Mouse (Mus musculus) kidney, embryonic 14.5 days (tissue): ENCODE results near the gene Atl2. TPM values are rescaled to one million over a fixed set of nuclear protein-coding genes. Genes with fewer than 3 reads are reported as not detected.

Source experiments
- ATAC-seq: fragments of 200-750 bp; cut with Nextera tagmentation; 2 replicates; pipeline ENCODE4 v1.8.0; 2017; ENCODE audit warnings: moderate number of reproducible peaks, mild to moderate bottlenecking, moderate TSS enrichment, moderate library complexity; ENCODE audit not compliant: low FRiP score, low TSS enrichment
- H3K27ac ChIP-seq: fragments of 300-500 bp; sonication (generic); 2 replicates; pipeline ENCODE4 v1.5.1; 2014; ENCODE audit warnings: low read depth, mild to moderate bottlenecking, low read length, moderate library complexity, mixed read lengths
- H3K27me3 ChIP-seq: fragments of 300-500 bp; sonication (generic); 2 replicates; pipeline ENCODE4 v1.6.1; 2014; ENCODE audit warnings: mild to moderate bottlenecking, low read length; ENCODE audit not compliant: control insufficient read depth, insufficient read depth
- H3K36me3 ChIP-seq: fragments of 300-500 bp; sonication (generic); 2 replicates; pipeline ENCODE4 v1.6.1; 2014; ENCODE audit warnings: low read length, mixed read lengths; ENCODE audit not compliant: control insufficient read depth, insufficient read depth
- H3K4me1 ChIP-seq: fragments of 300-500 bp; sonication (generic); 2 replicates; pipeline ENCODE4 v1.6.1; 2014; ENCODE audit warnings: low read length, mixed read lengths; ENCODE audit not compliant: control insufficient read depth, insufficient read depth
- H3K4me2 ChIP-seq: fragments of 300-500 bp; sonication (generic); replicated peaks from 2 replicates; pipeline ENCODE4 v1.6.1; 2014; ENCODE audit warnings: low read depth, mild to moderate bottlenecking, low read length
- H3K4me3 ChIP-seq: fragments of 300-500 bp; sonication (generic); 2 replicates; pipeline ENCODE4 v1.5.1; 2014; ENCODE audit warnings: mild to moderate bottlenecking, low read length
- H3K9ac ChIP-seq: fragments of 300-500 bp; sonication (generic); 2 replicates; pipeline ENCODE4 v1.6.1; 2014; ENCODE audit warnings: low read depth, mild to moderate bottlenecking, low read length, moderate library complexity
- H3K9me3 ChIP-seq: fragments of 300-500 bp; sonication (generic); 2 replicates; pipeline ENCODE4 v1.6.1; 2016; ENCODE audit warnings: low read length; ENCODE audit not compliant: control insufficient read depth
- WGBS: fragments of 180-500 bp; shearing (Covaris S2); extraction: QIAGEN DNeasy Blood & Tissue Kit; methylation state at CpG from one replicate; pipeline ENCODE4 v1.1.7; 2014; 5-methylcytosine and 5-hydroxymethylcytosine counted together
- polyA plus RNA-seq: library from polyadenylated mRNA; unstranded; fragments of >200 nt; fragmentation: Nextera tagmentation; extraction: Ambion mirVana; gene quantifications from 2 replicates; pipeline ENCODE4 v1.2.1, GENCODE M21; 2014

The Atl2 gene
- polyA plus RNA-seq, 1 experiment from 2014 or later = 41.8 TPM

DNA sequence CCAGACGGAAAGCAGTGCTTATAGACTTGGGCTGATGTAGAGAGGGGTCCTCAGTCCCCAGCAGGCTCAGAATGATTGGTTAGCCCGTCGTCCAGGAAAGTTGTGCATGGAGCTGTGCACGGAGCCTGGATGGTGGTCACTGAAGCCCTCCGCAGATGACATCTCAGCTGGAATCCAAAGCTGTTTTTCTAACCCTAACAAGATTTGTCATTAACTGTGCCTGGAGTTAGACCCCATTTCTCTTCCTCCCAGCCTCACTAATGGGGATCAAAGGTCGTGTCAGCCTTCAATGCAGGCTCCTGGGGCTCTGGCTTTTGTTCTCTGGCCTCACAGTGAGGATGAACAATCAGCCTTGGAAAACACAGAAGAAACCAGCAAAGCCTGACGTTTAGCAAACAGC lies 77.9 kb downstream of the Atl2 start:
- Histone ChIP-seq H3K27me3 (no peaks in the 10 kb centered on the region), H3K4me2 (no peak overlapping the region), H3K4me1 (peaks cover 18% of the 10 kb centered on the region), H3K9me3 (no peaks in the 10 kb centered on the region), H3K4me3 (no peak overlapping the region), H3K9ac (no peak overlapping the region), H3K36me3 (no peaks in the 10 kb centered on the region), H3K27ac (peak overlapping the region; percentile 3; the same call in 1 of the 2 replicates)
- peak; percentile 83; the same call in 1 of the 2 replicates for ATAC-seq
- WGBS = 7% methylated on average over 7 of the region's 7 CpGs

DNA sequence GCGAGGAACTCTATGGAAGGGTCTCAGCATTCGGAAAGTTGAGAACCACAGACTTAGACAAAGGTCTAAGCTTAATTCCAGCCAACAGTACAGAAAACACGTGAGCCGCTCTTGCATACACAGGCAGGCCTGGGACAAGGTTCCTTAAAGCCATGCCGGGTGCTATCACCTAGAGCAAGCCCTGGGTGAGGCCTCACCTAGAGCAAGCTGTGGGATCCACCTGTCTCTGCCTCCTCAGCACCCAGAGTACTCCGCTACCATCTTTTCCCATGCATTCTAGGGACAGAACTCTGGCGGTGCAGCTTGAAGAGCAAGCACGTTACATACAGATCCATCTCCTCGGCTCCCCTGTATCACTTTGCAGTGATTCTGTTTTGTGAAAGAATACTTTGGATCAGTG lies 78.4 kb downstream of the Atl2 start:
- 73% methylated on average over 9 of the region's 9 CpGs for WGBS
- Histone ChIP-seq H3K36me3 (no peaks in the 10 kb centered on the region), H3K27me3 (no peaks in the 10 kb centered on the region), H3K4me1 (peaks cover 18% of the 10 kb centered on the region), H3K4me2 (no peak overlapping the region), H3K27ac (no peak overlapping the region), H3K4me3 (no peak overlapping the region), H3K9me3 (no peaks in the 10 kb centered on the region), H3K9ac (no peak overlapping the region)
- ATAC-seq = 0 out of 2 replicates have a peak, but pooled peaks have one; percentile 20

DNA sequence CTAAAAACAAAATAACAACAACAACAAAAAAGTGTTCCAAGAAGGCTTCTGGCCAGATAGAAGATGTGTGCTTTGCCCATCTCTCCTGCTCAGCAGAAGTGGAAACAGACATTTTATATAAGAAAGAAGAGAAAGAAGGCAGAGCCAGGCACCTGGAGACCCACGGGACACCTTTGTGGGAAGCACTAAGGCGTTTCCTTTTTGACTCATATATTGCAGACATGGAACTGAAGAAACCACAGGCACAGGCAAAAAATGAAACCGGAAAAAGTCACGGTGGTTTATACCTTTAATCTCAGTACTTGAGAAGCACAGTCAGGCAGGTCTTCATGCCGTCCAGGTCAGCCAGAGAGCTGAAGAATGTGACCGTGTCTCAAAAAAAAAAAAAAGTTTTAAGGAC lies 79.0 kb downstream of the Atl2 start:
- Histone ChIP-seq H3K9ac (no peak overlapping the region), H3K9me3 (no peaks in the 10 kb centered on the region), H3K27me3 (no peaks in the 10 kb centered on the region), H3K36me3 (no peaks in the 10 kb centered on the region), H3K4me3 (no peak overlapping the region), H3K27ac (no peak overlapping the region), H3K4me1 (peaks cover 18% of the 10 kb centered on the region), H3K4me2 (no peak overlapping the region)
- 84% methylated on average over 6 of the region's 6 CpGs for WGBS
- no peak for ATAC-seq

DNA sequence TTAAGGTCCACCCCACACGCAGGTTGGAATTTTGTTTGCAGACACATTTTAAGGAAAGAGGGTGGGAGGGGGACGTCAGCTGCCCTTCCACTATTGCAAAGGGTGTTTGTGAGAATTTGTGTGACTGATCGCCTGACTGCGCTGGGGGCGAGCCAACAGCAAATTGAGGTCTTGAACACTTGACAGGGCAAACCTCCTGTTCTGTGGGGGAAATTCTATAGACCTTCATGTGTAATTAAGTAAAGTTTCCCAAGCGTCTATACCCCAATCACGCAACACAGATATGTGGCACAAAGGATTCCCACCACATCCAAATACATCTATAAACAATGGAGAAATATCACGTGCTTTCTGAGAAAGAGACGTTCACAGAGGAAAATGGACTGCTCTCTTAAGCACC lies 85.5 kb downstream of the Atl2 start:
- Histone ChIP-seq H3K4me1 (no peaks in the 10 kb centered on the region; the same call in 1 of the 2 replicates), H3K9ac (no peak overlapping the region), H3K9me3 (no peaks in the 10 kb centered on the region), H3K36me3 (no peaks in the 10 kb centered on the region), H3K4me3 (no peak overlapping the region), H3K27ac (no peak overlapping the region), H3K27me3 (no peaks in the 10 kb centered on the region), H3K4me2 (no peak overlapping the region)
- WGBS = 75% methylated on average over 9 of the region's 9 CpGs
- ATAC-seq = no peak

DNA sequence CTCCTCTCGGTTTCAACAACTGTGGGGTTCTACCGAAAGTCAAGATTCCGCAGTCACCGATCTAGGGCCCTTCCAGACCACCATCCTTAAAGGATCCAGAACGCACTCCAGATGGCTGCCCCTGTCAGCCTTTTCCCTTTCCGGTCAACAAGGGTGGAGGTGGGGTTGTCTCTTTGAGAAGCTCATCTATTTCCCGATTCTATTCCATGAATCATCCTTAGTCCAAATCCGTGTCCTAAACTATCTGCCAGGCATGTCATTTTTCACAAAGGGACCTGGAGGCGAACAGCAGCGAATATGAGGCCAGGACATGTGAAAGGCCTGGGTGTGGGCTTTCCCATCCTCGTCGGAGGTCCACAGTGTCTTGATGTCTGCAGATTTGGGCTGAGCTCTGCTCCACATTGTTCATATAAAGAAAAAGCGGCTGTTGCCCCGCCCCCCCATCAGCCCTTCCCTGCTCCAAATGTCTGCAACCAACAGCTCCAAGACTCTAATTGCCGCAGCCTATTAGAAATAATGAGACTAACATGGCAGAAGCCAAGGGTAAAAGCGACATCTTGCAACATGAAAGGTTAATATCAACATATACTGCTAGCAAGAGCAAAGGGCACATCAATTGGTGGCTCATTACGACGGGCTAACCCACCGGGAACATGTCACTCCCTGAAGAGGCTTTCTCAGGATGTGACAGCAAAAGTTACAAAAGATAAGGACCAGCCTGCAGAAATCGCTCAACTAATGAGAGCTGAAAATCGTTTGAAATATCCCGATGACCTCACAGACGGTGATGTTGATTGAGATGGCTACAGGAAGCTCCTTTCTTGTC lies 86.2 kb downstream of the Atl2 start:
- no peaks in the 10 kb centered on the region for H3K36me3 ChIP-seq
- H3K4me2 ChIP-seq = no peak overlapping the region
- no peaks in the 10 kb centered on the region; the same call in 1 of the 2 replicates for H3K4me1 ChIP-seq
- no peak overlapping the region for H3K9ac ChIP-seq
- no peaks in the 10 kb centered on the region for H3K9me3 ChIP-seq
- WGBS = 74% methylated on average over 23 of the region's 23 CpGs
- H3K27ac ChIP-seq = no peak overlapping the region
- ATAC-seq = no peak
- no peaks in the 10 kb centered on the region for H3K27me3 ChIP-seq
- H3K4me3 ChIP-seq = no peak overlapping the region

DNA sequence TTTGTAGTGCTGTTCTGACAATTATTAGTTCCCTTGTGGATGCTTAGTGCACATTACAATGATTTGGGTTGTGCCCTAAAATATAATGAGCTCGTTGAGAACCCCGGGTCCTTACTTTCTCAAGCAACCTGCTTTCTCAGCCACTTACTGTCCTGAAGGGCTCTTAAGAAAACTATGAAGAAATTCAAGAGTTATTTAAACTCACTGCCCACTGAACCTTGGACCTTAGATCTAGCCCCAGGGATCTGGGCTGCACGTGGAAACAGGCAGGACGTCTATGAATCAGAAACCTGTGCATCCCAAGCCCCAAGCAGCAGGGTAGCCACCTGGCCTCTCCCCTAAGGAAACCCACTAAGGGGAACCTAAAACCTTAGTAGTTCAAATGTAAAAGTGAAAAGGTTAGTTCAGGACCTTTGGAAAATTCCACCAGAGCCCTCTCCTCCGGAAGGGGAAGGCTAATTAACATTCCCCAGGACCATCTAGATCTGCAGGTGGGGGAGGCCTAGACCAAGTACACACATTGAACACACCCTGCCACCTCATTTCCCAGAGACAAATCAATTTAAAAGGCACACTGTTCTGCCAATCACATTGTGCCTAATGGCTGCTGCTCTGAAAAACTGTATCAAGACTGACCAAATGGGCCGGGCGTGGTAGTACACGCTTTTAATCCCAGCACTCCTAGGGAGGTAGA lies 88.5 kb downstream of the Atl2 start:
- 65% methylated on average over 8 of the region's 8 CpGs for WGBS
- H3K27ac ChIP-seq = no peak overlapping the region
- no peak overlapping the region for H3K4me2 ChIP-seq

DNA sequence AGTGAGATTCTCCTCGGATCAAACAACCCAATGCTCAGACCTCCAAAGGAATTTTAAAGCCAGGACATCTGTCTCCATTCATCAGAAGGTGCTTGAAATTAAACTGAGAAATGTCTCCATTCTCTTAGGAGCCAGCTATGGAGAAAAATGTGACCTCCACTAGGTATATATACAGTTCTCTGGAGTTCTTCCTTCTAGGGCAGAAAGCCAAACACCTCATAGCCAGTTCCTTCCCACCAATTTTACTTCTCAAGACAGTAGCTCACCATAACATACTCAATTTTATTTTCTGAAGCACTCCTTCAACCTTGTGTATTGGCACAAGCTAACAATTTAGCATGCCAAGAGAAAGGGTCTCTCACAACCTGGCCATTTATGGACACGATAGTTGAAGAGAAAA lies 91.2 kb downstream of the Atl2 start:
- no peaks in the 10 kb centered on the region for H3K36me3 ChIP-seq
- H3K4me1 ChIP-seq = no peaks in the 10 kb centered on the region; the same call in 1 of the 2 replicates
- H3K27ac ChIP-seq = no peak overlapping the region
- H3K4me2 ChIP-seq = no peak overlapping the region
- H3K9me3 ChIP-seq = no peaks in the 10 kb centered on the region
- 57% methylated on average over 2 of the region's 2 CpGs for WGBS
- no peak for ATAC-seq
- H3K9ac ChIP-seq = no peak overlapping the region
- H3K4me3 ChIP-seq = no peak overlapping the region
- no peaks in the 10 kb centered on the region for H3K27me3 ChIP-seq

More for the DNA sequence above, 88.5 kb downstream of the Atl2 start:
- no peak for ATAC-seq
- no peaks in the 10 kb centered on the region for H3K36me3 ChIP-seq
- no peak overlapping the region for H3K9ac ChIP-seq
- H3K4me1 ChIP-seq = no peaks in the 10 kb centered on the region; the same call in 1 of the 2 replicates
- no peaks in the 10 kb centered on the region for H3K27me3 ChIP-seq
- H3K4me3 ChIP-seq = no peak overlapping the region
- no peaks in the 10 kb centered on the region for H3K9me3 ChIP-seq

DNA sequence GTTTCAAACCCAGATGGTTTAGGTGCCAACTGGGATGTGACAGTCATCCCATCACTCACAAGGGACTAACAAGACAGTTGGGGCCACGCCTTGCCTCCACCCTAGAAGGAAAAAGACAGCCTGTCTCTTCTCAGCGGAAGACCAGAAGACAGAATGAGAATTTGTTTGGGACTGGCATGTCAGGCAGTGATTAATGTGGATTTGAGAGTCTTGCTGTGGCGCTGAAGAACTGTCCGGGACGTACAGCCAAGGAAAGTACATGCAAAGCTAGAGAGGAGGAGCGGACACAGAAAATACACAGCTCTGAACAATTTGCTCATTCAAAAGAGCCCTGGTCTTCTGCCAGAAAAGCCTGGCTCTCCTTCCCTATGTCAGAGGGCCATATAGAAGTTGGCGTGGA lies 93.9 kb downstream of the Atl2 start:
- Histone ChIP-seq H3K4me1 (no peaks in the 10 kb centered on the region), H3K9ac (no peak overlapping the region), H3K4me3 (no peak overlapping the region), H3K27ac (no peak overlapping the region), H3K9me3 (no peaks in the 10 kb centered on the region), H3K36me3 (no peaks in the 10 kb centered on the region), H3K4me2 (no peak overlapping the region), H3K27me3 (no peaks in the 10 kb centered on the region)
- no peak for ATAC-seq
- WGBS = 77% methylated on average over 7 of the region's 7 CpGs

DNA sequence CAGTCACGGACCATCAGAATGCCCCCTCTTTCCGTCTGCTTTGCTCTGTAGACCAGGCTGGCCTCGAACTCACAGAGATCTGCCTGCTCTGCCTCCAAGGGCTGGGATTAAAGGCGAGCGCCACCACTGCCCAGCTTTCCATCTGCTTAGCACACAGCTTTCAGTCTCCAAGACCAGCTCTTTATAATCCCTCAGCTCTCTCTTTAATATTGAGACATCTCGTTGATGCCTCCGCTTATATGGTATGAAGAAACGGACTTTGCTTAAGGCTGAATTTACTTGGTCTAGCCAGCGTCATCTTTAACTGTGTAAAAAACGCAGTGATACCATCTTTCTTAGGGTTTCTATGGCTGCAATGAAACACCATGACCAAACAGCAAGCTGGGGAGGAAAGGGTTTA lies 97.1 kb downstream of the Atl2 start:
- Histone ChIP-seq H3K36me3 (no peaks in the 10 kb centered on the region), H3K4me2 (no peak overlapping the region), H3K27me3 (no peaks in the 10 kb centered on the region), H3K4me3 (no peak overlapping the region), H3K4me1 (no peaks in the 10 kb centered on the region), H3K9me3 (no peaks in the 10 kb centered on the region), H3K9ac (no peak overlapping the region), H3K27ac (no peak overlapping the region)
- 94% methylated on average over 10 of the region's 10 CpGs for WGBS
- no peak for ATAC-seq
